Mouse (Mus musculus) frontal cortex, postnatal 14 days (tissue): ENCODE measurements around the gene Gabarapl2.

Experiments used
- DNase-seq, 2 experiments: peaks; one replicate each; pipeline ENCODE4 v3.0.0; 2022; ENCODE audit warnings: low spot score in 2 of 2

Gene Gabarapl2

GRCm38 (mm10) chr8:111967246-111967870 lies 26.9 kb downstream of the Gabarapl2 start:
- DNase-seq: no peak

- DNase-seq: no peak
Measured at GRCm38 (mm10) chr8:111968541-111968940, 28.0 kb downstream of the Gabarapl2 start.

DNA sequence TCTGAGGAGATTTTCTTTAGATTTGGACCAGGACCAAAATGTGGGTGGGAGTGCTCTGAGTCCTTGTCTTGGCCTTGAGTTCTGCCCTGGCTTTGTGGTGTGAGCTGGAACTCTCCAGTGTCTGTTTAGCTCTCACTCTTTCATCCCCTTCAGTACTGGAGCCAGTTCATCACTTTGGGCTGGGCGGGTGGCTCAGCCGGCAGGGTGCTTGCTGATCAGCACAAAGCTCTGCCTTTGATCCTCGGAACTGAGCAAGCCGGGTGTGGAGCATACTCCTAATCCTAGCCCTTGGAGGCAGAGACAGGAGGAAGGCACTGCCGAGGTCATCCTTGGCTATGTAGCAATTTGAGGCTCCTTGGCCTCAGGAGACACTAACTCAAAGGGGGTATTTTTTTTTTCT lies 28.5 kb downstream of the Gabarapl2 start:
- no peak for DNase-seq

GRCm38 (mm10) chr8:111974138-111974537 lies 33.6 kb downstream of the Gabarapl2 start:
- DNase-seq: no peak

DNA sequence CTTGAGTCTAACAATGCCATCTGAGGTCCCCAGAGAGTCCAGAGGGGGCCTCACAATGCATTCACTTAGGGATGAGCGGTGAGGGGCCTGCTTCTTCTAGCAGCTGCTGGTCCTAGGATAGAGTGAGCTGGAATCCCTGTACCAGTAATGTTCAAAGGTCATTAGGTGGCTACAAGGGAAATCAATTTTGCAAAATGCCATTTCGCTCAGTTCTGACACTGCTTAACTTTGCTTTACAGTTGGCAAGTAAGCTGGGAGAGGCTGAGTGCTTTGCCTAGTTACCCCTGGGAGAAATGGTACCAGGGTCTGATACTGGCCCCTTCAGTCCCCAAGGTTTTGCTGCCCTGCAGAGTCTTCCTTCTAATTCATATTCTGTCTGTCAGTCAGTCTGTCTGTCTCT lies 35.2 kb downstream of the Gabarapl2 start:
- no peak for DNase-seq

- DNase-seq: no peak
Measured at GRCm38 (mm10) chr8:111976326-111976725, 35.8 kb downstream of the Gabarapl2 start.

- DNase-seq: no peak
Measured at GRCm38 (mm10) chr8:111978147-111978546, 37.6 kb downstream of the Gabarapl2 start.

- no peak for DNase-seq
Measured at GRCm38 (mm10) chr8:111982116-111982515, 41.6 kb downstream of the Gabarapl2 start.

DNA sequence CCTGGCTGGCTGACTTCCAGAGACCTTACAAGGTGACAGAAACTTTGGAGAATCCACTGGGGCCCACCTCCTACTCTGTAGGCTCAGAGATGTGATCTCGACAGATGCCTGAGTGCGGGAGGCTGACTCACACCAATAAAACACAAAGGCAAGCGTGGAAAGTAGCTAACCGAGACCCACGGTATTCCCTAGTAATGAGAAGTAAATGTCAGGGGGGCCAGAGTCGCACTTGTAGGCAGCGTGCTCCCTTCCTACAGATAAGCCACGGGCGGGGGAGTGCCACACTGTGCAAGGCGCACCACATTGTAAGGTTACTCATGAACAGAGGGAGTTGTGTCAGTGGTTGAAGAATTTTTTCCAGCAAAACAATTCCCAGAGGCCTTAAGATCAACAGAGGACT lies 44.0 kb downstream of the Gabarapl2 start:
- DNase-seq: no peak

DNA sequence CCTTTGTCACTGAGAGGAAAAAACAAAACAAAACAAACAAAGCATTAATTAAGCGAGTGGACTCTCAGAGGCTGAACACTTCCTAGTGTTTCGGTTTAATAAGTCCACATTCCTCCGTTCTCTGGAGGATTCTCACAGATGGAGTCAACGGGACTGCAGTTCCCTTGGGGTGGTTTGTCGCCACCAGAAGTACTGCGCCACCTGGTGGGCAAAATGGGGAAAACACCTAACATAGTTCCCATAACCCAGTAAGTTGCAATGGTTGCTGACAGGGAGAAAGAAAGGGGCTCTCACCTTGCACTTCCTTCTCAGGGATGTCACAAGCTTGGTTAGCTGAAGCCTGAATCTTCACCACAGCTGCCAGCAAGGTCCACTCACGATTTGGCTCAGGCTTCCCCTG lies 49.4 kb downstream of the Gabarapl2 start:
- peak in 1 of 2 experiments; percentile 65 for DNase-seq

DNA sequence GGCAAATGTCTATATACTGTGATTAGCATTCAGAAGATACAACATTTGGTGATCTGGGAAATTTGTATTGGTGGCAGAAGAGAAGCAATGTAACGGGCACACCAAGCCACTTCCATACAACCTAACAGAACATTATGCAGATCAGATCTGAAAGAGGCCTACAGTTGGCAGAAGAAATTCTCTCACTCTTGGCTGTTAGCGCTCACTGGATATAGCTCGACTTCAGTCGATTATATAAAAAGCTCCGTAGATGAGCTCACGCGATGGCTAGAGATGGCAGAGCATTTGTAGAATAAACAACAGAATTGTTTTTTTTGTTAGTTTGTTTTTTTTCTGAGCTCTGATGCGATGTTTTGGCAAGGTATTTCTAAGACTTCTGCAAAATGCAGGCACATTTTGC lies 50.8 kb downstream of the Gabarapl2 start:
- DNase-seq: no peak

DNA sequence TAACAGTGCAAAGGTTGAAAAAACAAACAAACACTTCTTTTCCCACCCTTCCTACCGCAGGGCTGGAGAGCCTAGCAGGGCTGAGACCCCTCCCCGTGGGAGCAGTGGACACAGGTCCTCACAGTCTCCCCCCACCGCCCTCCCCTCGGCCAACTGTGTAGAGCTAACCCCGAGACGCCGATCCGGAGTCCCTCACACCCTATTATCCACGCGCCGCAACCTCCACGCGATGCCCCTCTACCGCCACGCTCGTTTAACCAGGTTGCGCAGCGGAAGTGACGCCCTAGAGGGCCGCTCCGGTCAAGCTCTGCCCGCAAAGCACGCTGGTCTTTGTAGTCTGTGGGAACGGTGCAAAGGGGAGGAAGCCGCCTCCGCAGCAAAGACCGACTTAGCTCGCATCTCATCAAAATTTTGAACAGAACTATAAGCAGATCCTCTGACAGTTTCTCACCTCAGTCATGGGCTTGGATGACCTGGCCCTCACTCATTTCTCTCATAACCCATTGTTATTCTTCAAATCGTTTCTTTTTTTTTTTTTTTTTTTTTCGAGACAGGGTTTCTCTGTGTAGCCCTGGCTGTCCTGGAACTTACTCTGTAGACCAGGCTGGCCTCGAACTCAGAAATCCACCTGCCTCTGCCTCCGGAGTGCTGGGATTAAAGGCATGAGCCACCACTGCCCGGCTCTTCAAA lies 51.7 kb downstream of the Gabarapl2 start, which contains the start of gene Adat1:
Adat1 (minus strand) TSS at position 290 of the 690 bp plus-strand sequence.
- peak; percentile 70 to 81 for DNase-seq

DNA sequence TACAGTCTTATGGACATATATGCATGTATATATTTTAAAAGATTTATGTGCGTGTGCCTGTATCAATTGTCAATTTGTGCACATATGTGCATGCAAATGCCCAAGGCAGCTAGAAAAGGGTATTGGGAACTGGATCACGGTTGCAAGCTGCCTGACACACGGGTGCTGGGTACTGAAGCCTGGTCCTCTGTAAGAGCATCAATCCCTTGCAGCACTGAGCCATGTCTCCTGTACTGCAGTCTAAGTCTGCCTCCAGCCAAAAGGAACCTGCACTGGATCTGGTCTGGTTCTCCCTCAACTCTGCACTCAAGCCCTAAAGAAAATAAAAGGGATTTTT lies 52.2 kb downstream of the Gabarapl2 start:
- DNase-seq: no peak
